Comparison of ENCODE assay signal across 9 mouse cellular contexts in genomic region chr6:72537998-72538500, GRCm38 (mm10). TPM values are rescaled to one million over a fixed set of nuclear protein-coding genes. Genes with fewer than 3 reads are reported as not detected.
DNase-seq lines count a peak whose midpoint lies in the region; ATAC-seq and TF ChIP-seq lines count a peak whose summit lies in the region.
"Had no signal": no experiment of that assay in that cellular context is flagged by ENCODE, and none has a peak within 500 bp of the region (broad histone marks: within the 10 kb centered on the region; RNA-seq: fewer than 3 reads in every experiment).

No protein-coding gene starts in this region.

- H3K36me3 ChIP-seq in CH12.LX (replicated peaks in 1 of 2; ENCODE audit: control insufficient read depth in 1 of 2, insufficient read depth in 1 of 2, low read length in 1 of 2): no peaks in the 10 kb centered on the region
- H3K36me3 ChIP-seq in forebrain, embryonic 14.5 days (ENCODE audit: control insufficient read depth, insufficient read depth, low read length): no peaks in the 10 kb centered on the region
- no peaks in the 10 kb centered on the region for H3K36me3 ChIP-seq in liver, embryonic 16.5 days (ENCODE audit: control insufficient read depth, insufficient read depth)

- intact Hi-C loops in gastrocnemius, adult 2 months (cut with DNase I): no loop called here

- WGBS in forebrain, embryonic 14.5 days: 57% methylated on average over 10 of the region's 10 CpGs
- 49% methylated on average over 10 of the region's 10 CpGs for WGBS in liver, embryonic 16.5 days (ENCODE audit: insufficient replicate concordance)

- peak overlapping the region; percentile 93 for H3K27ac ChIP-seq in gastrocnemius, adult 2 months
- no peak overlapping the region for H3K27ac ChIP-seq in CH12.LX (ENCODE audit: insufficient read depth, low read depth)
- no peak overlapping the region for H3K27ac ChIP-seq in forebrain, embryonic 14.5 days (ENCODE audit: low read depth, low read length)
- no peak overlapping the region for H3K27ac ChIP-seq in liver, embryonic 16.5 days (ENCODE audit: low read length)

- in situ Hi-C loops in CH12.LX (cut with MboI; ENCODE audit: low pct_ligation_motif_present, low pct_unique_long_range_greater_than_20kb, low sequenced_read_pairs): loop anchor here (5.0 kb wide), 1 partner anchor 111 kb away; no protein-coding TSS in a partner anchor

- H3K27me3 ChIP-seq in CH12.LX (replicated peaks): no peaks in the 10 kb centered on the region
- no peaks in the 10 kb centered on the region for H3K27me3 ChIP-seq in forebrain, embryonic 14.5 days (replicated peaks; ENCODE audit: control insufficient read depth, insufficient read depth, low read length)
- no peaks in the 10 kb centered on the region for H3K27me3 ChIP-seq in liver, embryonic 16.5 days (ENCODE audit: control insufficient read depth, insufficient read depth, low read depth, low read length)

- TF ChIP-seq EP300 in CH12.LX (IDR thresholded peaks at IDR 0.05; ENCODE audit: low read length): no peak

- H3K4me1 ChIP-seq in CH12.LX (ENCODE audit: control insufficient read depth in 1 of 2, insufficient read depth in 2 of 2): peaks cover 4 to 39% of the 10 kb centered on the region in 2 experiments; a peak in 3 of 4 replicates
- peaks cover 6% of the 10 kb centered on the region; the same call in 1 of the 2 replicates for H3K4me1 ChIP-seq in forebrain, embryonic 14.5 days (ENCODE audit: control insufficient read depth, insufficient read depth, low read length)
- H3K4me1 ChIP-seq in liver, embryonic 16.5 days (ENCODE audit: control insufficient read depth, low read depth, low read length): peaks cover 6% of the 10 kb centered on the region

- H3K79me2 ChIP-seq in CH12.LX (replicated peaks; ENCODE audit: control insufficient read depth, extremely low read depth, insufficient read depth, poor library complexity, severe bottlenecking): no peaks in the 10 kb centered on the region

- H3K9ac ChIP-seq in CH12.LX (ENCODE audit: insufficient read depth, low read depth): peak overlapping the region; percentile 15; the same call in 1 of the 2 replicates
- H3K9ac ChIP-seq in forebrain, embryonic 14.5 days (ENCODE audit: low read length): peak overlapping the region; percentile 72
- peak overlapping the region; percentile 47 for H3K9ac ChIP-seq in liver, embryonic 16.5 days (ENCODE audit: low read depth, low read length)

- no peak for DNase-seq in gastrocnemius, adult 2 months
- no peak for DNase-seq in gastrocnemius, postnatal 25 days
- DNase-seq in CH12.LX (ENCODE audit: extremely low read depth): no peak
- DNase-seq in forebrain, embryonic 14.5 days (ENCODE audit: low spot score): no peak
- DNase-seq in c-Kit-positive CD71-positive TER-119-positive erythroid progenitor cells, embryonic 14.5 days (ENCODE audit: low spot score): no peak
- no peak for DNase-seq in kidney, postnatal 25 days

- peak overlapping the region; percentile 89 for H3K4me3 ChIP-seq in gastrocnemius, adult 2 months
- H3K4me3 ChIP-seq in CH12.LX (replicated peaks in 1 of 3; ENCODE audit: low read depth in 2 of 3, low read length in 2 of 3, poor library complexity in 1 of 3): peak overlapping the region in 2 of 3 experiments; percentile 52 to 53
- peak overlapping the region; percentile 43 for H3K4me3 ChIP-seq in forebrain, embryonic 14.5 days (ENCODE audit: low read depth, low read length)
- H3K4me3 ChIP-seq in liver, embryonic 16.5 days (ENCODE audit: low read depth, low read length): peak overlapping the region; percentile 62

- H3K4me2 ChIP-seq in CH12.LX (ENCODE audit: insufficient read depth, low read depth, poor library complexity, severe bottlenecking): peak overlapping the region; percentile 58
- H3K4me2 ChIP-seq in forebrain, embryonic 14.5 days (ENCODE audit: low read length): peak overlapping the region; percentile 55
- H3K4me2 ChIP-seq in liver, embryonic 16.5 days (ENCODE audit: low read depth, low read length): peak overlapping the region; percentile 57

- TF ChIP-seq POLR2A in CH12.LX (IDR thresholded peaks at IDR 0.05; ENCODE audit: low read depth, low read length): no peak

- H3K9me3 ChIP-seq in CH12.LX (replicated peaks; ENCODE audit: low read length): peaks cover 5% of the 10 kb centered on the region
- no peaks in the 10 kb centered on the region for H3K9me3 ChIP-seq in forebrain, embryonic 14.5 days (replicated peaks; ENCODE audit: control insufficient read depth, low read length)
- no peaks in the 10 kb centered on the region for H3K9me3 ChIP-seq in liver, embryonic 16.5 days (replicated peaks; ENCODE audit: control insufficient read depth, low read length)

- dilution Hi-C loops in CH12.LX (cut with MboI; ENCODE audit: extremely low pct_ligation_motif_present, extremely low pct_unique_long_range_greater_than_20kb, low sequenced_read_pairs): no loop called here

- TF ChIP-seq RAD21 in CH12.LX (IDR thresholded peaks at IDR 0.05; ENCODE audit: low read depth, low read length): no peak

- peak; percentile 1; the same call in 1 of the 2 replicates for ATAC-seq in forebrain, embryonic 14.5 days
- no peak for ATAC-seq in liver, embryonic 16.5 days (ENCODE audit: low read depth)
- no peak for ATAC-seq in inflammation-experienced regulatory T-cells, adult 6 months

- TF ChIP-seq CTCF in gastrocnemius, adult 2 months (IDR thresholded peaks at IDR 0.05): no peak
- TF ChIP-seq CTCF in CH12.LX (conservative IDR thresholded peaks at IDR 0.05 in 1 of 2, IDR thresholded peaks at IDR 0.05 in 1 of 2; ENCODE audit: low read depth in 2 of 2, low read length in 2 of 2): no peak

TF ChIP-seq in CH12.LX, 34 proteins besides CTCF, POLR2A, EP300 and RAD21:
- TF ChIP-seq ETS1 (conservative IDR thresholded peaks at IDR 0.05; ENCODE audit: low read depth, low read length): no peak
- no peak for TF ChIP-seq E2F4 (IDR thresholded peaks at IDR 0.05; ENCODE audit: insufficient replicate concordance, low read depth, low read length)
- no peak for TF ChIP-seq MYC (IDR thresholded peaks at IDR 0.05; ENCODE audit: low read depth, low read length)
- no peak for TF ChIP-seq MAX (IDR thresholded peaks at IDR 0.05; ENCODE audit: low read length)
- TF ChIP-seq BHLHE40 (IDR thresholded peaks at IDR 0.05; ENCODE audit: low read depth, low read length): no peak
- no peak for TF ChIP-seq CHD1 (IDR thresholded peaks at IDR 0.05; ENCODE audit: low read depth, low read length)
- TF ChIP-seq JUND (conservative IDR thresholded peaks at IDR 0.05; ENCODE audit: low read depth, low read length): no peak
- TF ChIP-seq GABPA (IDR thresholded peaks at IDR 0.05; ENCODE audit: insufficient replicate concordance, low read depth, low read length): no peak
- TF ChIP-seq USF2 (conservative IDR thresholded peaks at IDR 0.05; ENCODE audit: low read depth, low read length): no peak
- no peak for TF ChIP-seq HCFC1 (IDR thresholded peaks at IDR 0.05; ENCODE audit: low read depth, low read length)
- no peak for TF ChIP-seq MAFK (IDR thresholded peaks at IDR 0.05; ENCODE audit: insufficient replicate concordance, low read length)
- no peak for TF ChIP-seq NRF1 (IDR thresholded peaks at IDR 0.05; ENCODE audit: low read depth, low read length)
- no peak for TF ChIP-seq MEF2A (IDR thresholded peaks at IDR 0.05; ENCODE audit: borderline replicate concordance, low read depth, low read length)
- no peak for TF ChIP-seq SMC3 (IDR thresholded peaks at IDR 0.05; ENCODE audit: low read depth, low read length)
- no peak for TF ChIP-seq JUN (IDR thresholded peaks at IDR 0.05; ENCODE audit: insufficient read depth, low read depth, low read length)
- TF ChIP-seq POLR2AphosphoS2 (IDR thresholded peaks at IDR 0.05; ENCODE audit: low read depth, low read length): no peak
- no peak for TF ChIP-seq ZKSCAN1 (IDR thresholded peaks at IDR 0.05; ENCODE audit: borderline replicate concordance, low read depth, low read length)

RNA-seq across cellular contexts. Expression of gene Capg, which starts 6.1 kb away (rescaled TPM):
- 1 to 10 TPM; 6.8 to 9.7 TPM for total RNA-seq in gastrocnemius, adult 2 months (2021)
- total RNA-seq in gastrocnemius, postnatal 25 days (2021): 10 to 100 TPM in 1 of 2 experiments, 1 to 10 TPM in 1; 8.1 to 10.5 TPM
- total RNA-seq in CH12.LX (2012; rRNA removed) (211 and 264 TPM in 2 replicates), CH12.LX (2014; rRNA removed) (174 and 175 TPM in 2 replicates)
- polyA plus RNA-seq in CH12.LX (2012; ENCODE audit: insufficient read length, low read depth): 196 and 201 TPM in 2 replicates
- polyA plus RNA-seq in forebrain, embryonic 14.5 days (2014; fragmentation: Nextera tagmentation; extraction: Ambion mirVana): 6.0 and 6.3 TPM in 2 replicates
- 18.8 and 20.3 TPM in 2 replicates for polyA plus RNA-seq in liver, embryonic 16.5 days (2015; fragmentation: Nextera tagmentation; extraction: Ambion mirVana)
- polyA plus RNA-seq in inflammation-experienced regulatory T-cells, adult 6 months (2017; shearing (Covaris generic)): 100 to 1,000 TPM; 499 to 613 (median 536) TPM

RNA-seq across cellular contexts. Expression of gene Sh2d6, which starts 16.5 kb away (rescaled TPM):
- total RNA-seq in gastrocnemius, adult 2 months (2021): under 1 TPM; 0.59 to 0.99 TPM
- 1 to 10 TPM in 1 of 2 experiments, under 1 TPM in 1; 1.00 to 1.3 TPM for total RNA-seq in gastrocnemius, postnatal 25 days (2021)
- total RNA-seq in CH12.LX (2012; rRNA removed) (0.50 and 1.7 TPM in 2 replicates), CH12.LX (2014; rRNA removed) (0.78 and 1.1 TPM in 2 replicates)
- polyA plus RNA-seq in CH12.LX (2012; ENCODE audit: insufficient read length, low read depth): 4.3 and 4.9 TPM in 2 replicates
- polyA plus RNA-seq in forebrain, embryonic 14.5 days (2014; fragmentation: Nextera tagmentation; extraction: Ambion mirVana): 0.60 TPM in 1 of 2 replicates, not detected in the other
- not detected in 2 replicates for polyA plus RNA-seq in liver, embryonic 16.5 days (2015; fragmentation: Nextera tagmentation; extraction: Ambion mirVana)
- not detected for polyA plus RNA-seq in inflammation-experienced regulatory T-cells, adult 6 months (2017; shearing (Covaris generic))
- total RNA-seq: hematopoietic stem cell, adult 5-6 weeks had no signal

Comparison
In these comparisons a context has a peak if more than half of its experiments do, and no peak if none do; other contexts are left out.
1. H3K9ac ChIP-seq: peak in every context shown above with its lines; median percentile 72 in forebrain, embryonic 14.5 days; 47 in liver, embryonic 16.5 days; 15 in CH12.LX.